Mouse (Mus musculus): ENCODE measurements around the gene Hist1h2ae. TPM values are rescaled to one million over a fixed set of nuclear protein-coding genes. Genes with fewer than 3 reads are reported as not detected.
"Not testable (repeated sequence)": the region's sequence is repeated elsewhere in the genome, so short reads cannot be mapped to it uniquely, and the experiment has no call there.

The Hist1h2ae gene
- polyA plus RNA-seq, 1 experiment from 2014 or later: 7.9 TPM

DNA sequence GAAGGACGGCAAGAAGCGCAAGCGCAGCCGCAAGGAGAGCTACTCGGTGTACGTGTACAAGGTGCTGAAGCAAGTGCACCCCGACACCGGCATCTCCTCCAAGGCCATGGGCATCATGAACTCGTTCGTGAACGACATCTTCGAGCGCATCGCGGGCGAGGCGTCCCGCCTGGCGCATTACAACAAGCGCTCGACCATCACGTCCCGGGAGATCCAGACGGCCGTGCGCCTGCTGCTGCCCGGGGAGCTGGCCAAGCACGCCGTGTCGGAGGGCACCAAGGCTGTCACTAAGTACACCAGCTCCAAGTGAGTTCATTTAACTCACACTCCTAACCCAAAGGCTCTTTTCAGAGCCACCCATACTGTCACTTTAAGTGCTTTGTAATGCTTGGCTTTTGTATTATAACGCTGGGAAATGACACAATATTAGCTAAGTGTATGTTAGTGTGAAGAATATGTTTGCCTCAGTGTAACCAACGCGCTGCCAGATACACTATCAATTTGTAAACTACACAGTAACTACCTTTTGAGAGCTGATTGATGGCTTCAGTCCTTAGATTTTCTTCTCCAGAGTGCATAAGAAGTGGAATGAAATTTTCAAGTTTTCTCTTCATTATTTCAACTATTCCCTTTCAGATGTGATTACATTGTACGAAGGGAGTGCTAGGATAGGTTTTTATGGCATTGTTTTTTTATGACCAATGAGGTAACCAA, 641 bp upstream of the Hist1h2ae start:
- Histone ChIP-seq H3K4me1 (ENCODE audit: insufficient read depth, low read depth, low read length) (peaks cover 11% of the 10 kb centered on the region; the same call in 1 of the 2 replicates), H3K4me3 (ENCODE audit: low read depth, low read length) (peak overlapping the region; percentile 33), H3K4me2 (replicated peaks; ENCODE audit: low read depth, low read length) (peak overlapping the region; percentile 64), H3K27ac (ENCODE audit: low read length) (peak overlapping the region; percentile 91), H3K9ac (replicated peaks; ENCODE audit: low read depth) (peak overlapping the region; percentile 17; the same call in 1 of the 2 replicates)
- H3K36me3 ChIP-seq (ENCODE audit: insufficient read depth, low read length); ATAC-seq; H3K9me3 ChIP-seq (ENCODE audit: low read length); H3K27me3 ChIP-seq (replicated peaks; ENCODE audit: insufficient read depth, low read length): not testable (repeated sequence)
- TF ChIP-seq EP300 (IDR thresholded peaks at IDR 0.05): 0 out of 2 replicates have a peak, but pooled peaks have one; percentile 15
- under 1% methylated on average over 8 of the region's 34 CpGs for WGBS
- DNase-seq (ENCODE audit: low spot score): peak; percentile 17

DNA sequence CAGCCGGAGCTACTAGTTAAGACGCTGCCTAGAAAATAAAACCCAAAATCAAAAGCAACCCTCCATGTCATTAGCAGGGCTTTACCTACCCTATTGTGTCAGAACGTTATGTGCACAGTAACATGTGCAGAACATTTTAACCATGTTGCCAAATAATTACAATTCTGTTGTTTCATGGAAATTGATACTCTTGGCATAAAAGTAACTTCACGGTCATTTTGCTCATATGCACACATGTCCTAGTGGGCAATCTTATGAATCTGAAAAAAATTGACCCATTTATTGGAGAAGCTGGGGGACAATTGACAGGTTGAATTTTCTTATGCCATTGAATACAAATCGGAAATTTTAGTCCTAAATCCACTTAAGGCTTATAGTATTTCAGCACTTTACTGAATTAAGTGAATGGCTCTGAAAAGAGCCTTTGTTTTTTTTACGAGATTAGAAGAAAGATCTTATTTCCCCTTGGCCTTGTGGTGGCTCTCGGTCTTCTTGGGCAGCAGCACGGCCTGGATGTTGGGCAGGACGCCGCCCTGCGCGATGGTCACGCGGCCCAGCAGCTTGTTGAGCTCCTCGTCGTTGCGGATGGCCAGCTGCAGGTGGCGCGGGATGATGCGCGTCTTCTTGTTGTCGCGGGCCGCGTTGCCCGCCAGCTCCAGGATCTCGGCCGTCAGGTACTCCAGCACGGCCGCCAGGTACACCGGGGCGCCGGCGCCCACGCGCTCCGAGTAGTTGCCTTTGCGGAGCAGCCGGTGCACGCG, 579 bp downstream of the Hist1h2ae start:
- WGBS: 3% methylated on average over 15 of the region's 41 CpGs
- TF ChIP-seq CTCF (IDR thresholded peaks at IDR 0.05): peak; percentile 23; the same call in 1 of the 2 replicates
- peak overlapping the region; percentile 33 for H3K4me3 ChIP-seq (ENCODE audit: low read depth, low read length)
- H3K27ac ChIP-seq (ENCODE audit: low read length): peak overlapping the region; percentile 91
- DNase-seq (ENCODE audit: low spot score) (peak; percentile 15), ATAC-seq (peak; percentile 25)
- not testable (repeated sequence) for H3K4me1 ChIP-seq (ENCODE audit: insufficient read depth, low read depth, low read length); H3K9me3 ChIP-seq (ENCODE audit: low read length); H3K36me3 ChIP-seq (ENCODE audit: insufficient read depth, low read length); H3K27me3 ChIP-seq (replicated peaks; ENCODE audit: insufficient read depth, low read length)
- H3K4me2 ChIP-seq (replicated peaks; ENCODE audit: low read depth, low read length): peak overlapping the region; percentile 64
- peak overlapping the region; percentile 34; the same call in 1 of the 2 replicates for H3K9ac ChIP-seq (replicated peaks; ENCODE audit: low read depth)

DNA sequence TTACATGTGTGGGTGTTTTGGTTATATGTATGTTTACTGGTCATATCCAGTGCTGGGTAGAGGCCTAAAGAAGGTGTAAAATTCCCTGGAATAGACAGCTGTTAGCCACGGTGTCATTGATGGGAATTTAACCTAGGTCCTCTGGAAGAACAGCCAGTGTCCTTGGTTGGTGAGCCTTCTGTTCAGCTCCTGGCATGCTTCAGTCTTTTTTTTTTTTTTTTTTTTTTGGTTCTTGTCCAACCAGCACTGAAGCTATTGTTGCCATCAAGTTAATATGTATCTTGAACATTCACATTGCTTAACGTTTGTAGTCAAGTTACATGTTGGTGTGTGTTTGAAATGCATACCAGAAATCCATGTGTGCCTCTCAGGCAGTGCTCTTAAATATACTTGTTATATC, 6.5 kb downstream of the Hist1h2ae start:
- Histone ChIP-seq H3K4me2 (replicated peaks; ENCODE audit: low read depth, low read length) (no peak overlapping the region), H3K36me3 (ENCODE audit: insufficient read depth, low read length) (no peaks in the 10 kb centered on the region), H3K9me3 (ENCODE audit: low read length) (no peaks in the 10 kb centered on the region), H3K4me1 (ENCODE audit: insufficient read depth, low read depth, low read length) (no peaks in the 10 kb centered on the region), H3K27ac (ENCODE audit: low read length) (no peak overlapping the region), H3K9ac (replicated peaks; ENCODE audit: low read depth) (no peak overlapping the region), H3K27me3 (replicated peaks; ENCODE audit: insufficient read depth, low read length) (no peaks in the 10 kb centered on the region), H3K4me3 (ENCODE audit: low read depth, low read length) (no peak overlapping the region)
- TF ChIP-seq EP300 (IDR thresholded peaks at IDR 0.05) (no peak), CTCF (IDR thresholded peaks at IDR 0.05) (no peak)
- ATAC-seq (no peak), DNase-seq (ENCODE audit: low spot score) (peak; percentile 4)
- WGBS: 61% methylated on average over 2 of the region's 2 CpGs

GRCm38 (mm10) chr13:23562699-23563462, 8.1 kb downstream of the Hist1h2ae start:
- Histone ChIP-seq H3K36me3 (ENCODE audit: insufficient read depth, low read length) (no peaks in the 10 kb centered on the region), H3K27me3 (replicated peaks; ENCODE audit: insufficient read depth, low read length) (no peaks in the 10 kb centered on the region), H3K4me3 (ENCODE audit: low read depth, low read length) (peak overlapping the region; percentile 38), H3K4me2 (replicated peaks; ENCODE audit: low read depth, low read length) (peak overlapping the region; percentile 70), H3K4me1 (ENCODE audit: insufficient read depth, low read depth, low read length) (no peaks in the 10 kb centered on the region), H3K27ac (ENCODE audit: low read length) (peak overlapping the region; percentile 91), H3K9ac (replicated peaks; ENCODE audit: low read depth) (peak overlapping the region; percentile 51), H3K9me3 (ENCODE audit: low read length) (no peaks in the 10 kb centered on the region)
- DNase-seq (ENCODE audit: low spot score) (peak; percentile 96), ATAC-seq (peak; percentile 67)
- TF ChIP-seq EP300 (IDR thresholded peaks at IDR 0.05): no peak; the same call in 1 of the 2 replicates
- peak; percentile 77 for TF ChIP-seq CTCF (IDR thresholded peaks at IDR 0.05)
- 2% methylated on average over 18 of the region's 18 CpGs for WGBS

- H3K4me3 ChIP-seq (ENCODE audit: low read depth, low read length): peak within 1 kb of the TSS; percentile 38
- peak; percentile 99 for DNase-seq (ENCODE audit: low spot score)
- not testable (repeated sequence) for H3K36me3 ChIP-seq (ENCODE audit: insufficient read depth, low read length); H3K9me3 ChIP-seq (ENCODE audit: low read length); H3K4me1 ChIP-seq (ENCODE audit: insufficient read depth, low read depth, low read length); H3K27me3 ChIP-seq (replicated peaks; ENCODE audit: insufficient read depth, low read length)
- peak; percentile 90 for ATAC-seq
- under 1% methylated on average over 42 of the region's 67 CpGs for WGBS
- H3K4me2 ChIP-seq (replicated peaks; ENCODE audit: low read depth, low read length): peak within 1 kb of the TSS; percentile 70
- 0 out of 2 replicates have a peak, but pooled peaks have one; percentile 17 for TF ChIP-seq CTCF (IDR thresholded peaks at IDR 0.05)
- peak within 1 kb of the TSS; percentile 51 for H3K9ac ChIP-seq (replicated peaks; ENCODE audit: low read depth)
- H3K27ac ChIP-seq (ENCODE audit: low read length): peak within 1 kb of the TSS; percentile 91
Observed at GRCm38 (mm10) chr13:23561883-23562659, 8.9 kb downstream of the Hist1h2ae start, which contains the start of gene Hist1h3e. Gene Hist1h3e, minus strand, starts transcription at chr13:23562369.

DNA sequence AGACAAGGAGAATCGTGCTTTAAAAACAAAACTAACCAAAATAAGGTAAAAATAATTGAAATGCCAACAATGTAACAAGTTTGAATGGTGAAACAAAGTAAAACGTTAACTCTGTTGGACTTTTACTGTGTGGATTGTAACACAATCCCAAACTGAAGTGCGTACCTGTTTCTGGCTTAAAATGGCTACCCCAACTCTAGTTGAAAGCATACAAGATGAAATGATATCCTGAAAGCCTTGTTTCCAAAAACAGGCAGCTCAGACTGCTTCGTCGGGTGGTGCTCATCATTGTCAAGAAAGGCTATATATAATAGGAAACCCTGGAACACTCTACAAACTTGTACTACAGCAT, 9.5 kb downstream of the Hist1h2ae start:
- not testable (repeated sequence) for H3K9ac ChIP-seq (replicated peaks; ENCODE audit: low read depth); ATAC-seq

GRCm38 (mm10) chr13:23560699-23561098, 10.3 kb downstream of the Hist1h2ae start:
- ATAC-seq; H3K36me3 ChIP-seq (ENCODE audit: insufficient read depth, low read length); H3K9me3 ChIP-seq (ENCODE audit: low read length); H3K27ac ChIP-seq (ENCODE audit: low read length); H3K4me2 ChIP-seq (replicated peaks; ENCODE audit: low read depth, low read length); H3K27me3 ChIP-seq (replicated peaks; ENCODE audit: insufficient read depth, low read length); H3K9ac ChIP-seq (replicated peaks; ENCODE audit: low read depth); H3K4me3 ChIP-seq (ENCODE audit: low read depth, low read length); H3K4me1 ChIP-seq (ENCODE audit: insufficient read depth, low read depth, low read length): not testable (repeated sequence)
- WGBS: 13% methylated on average over 2 of the region's 2 CpGs
- DNase-seq (ENCODE audit: low spot score): peak; percentile 4

More for the DNA sequence above, 9.5 kb downstream of the Hist1h2ae start:
- DNase-seq (ENCODE audit: low spot score); H3K9me3 ChIP-seq (ENCODE audit: low read length); H3K4me3 ChIP-seq (ENCODE audit: low read depth, low read length); H3K36me3 ChIP-seq (ENCODE audit: insufficient read depth, low read length); H3K27me3 ChIP-seq (replicated peaks; ENCODE audit: insufficient read depth, low read length); H3K27ac ChIP-seq (ENCODE audit: low read length); H3K4me1 ChIP-seq (ENCODE audit: insufficient read depth, low read depth, low read length): not testable (repeated sequence)
- WGBS: 0% methylated on average over 2 of the region's 5 CpGs
- peak overlapping the region; percentile 70 for H3K4me2 ChIP-seq (replicated peaks; ENCODE audit: low read depth, low read length)

Data from lung, postnatal 0 days (tissue).